Mouse (Mus musculus) hindbrain, embryonic 14.5 days (tissue): ENCODE results near the gene Nrp2. TPM values are rescaled to one million over a fixed set of nuclear protein-coding genes. Genes with fewer than 3 reads are reported as not detected.
A peak's percentile ranks its signal among the peaks of the same experiment; 100 is the strongest.

Source experiments
- ATAC-seq: fragments of 200-750 bp; cut with Nextera tagmentation; 2 replicates; pipeline ENCODE4 v1.8.0; 2017; ENCODE audit warnings: moderate number of reproducible peaks, mild to moderate bottlenecking, moderate TSS enrichment, moderate library complexity; ENCODE audit not compliant: low FRiP score
- DNase-seq: peaks from one replicate; pipeline ENCODE4 v3.0.0-alpha.2; 2015; ENCODE audit warnings: low spot score
- H3K27ac ChIP-seq: fragments of 300-500 bp; sonication (generic); 2 replicates; pipeline ENCODE4 v1.5.1; 2014; ENCODE audit warnings: mild to moderate bottlenecking, moderate library complexity
- H3K27me3 ChIP-seq: fragments of 300-500 bp; sonication (generic); 2 replicates; pipeline ENCODE4 v1.6.1; 2014; ENCODE audit warnings: mild to moderate bottlenecking, low read length, mixed read lengths; ENCODE audit not compliant: control insufficient read depth, insufficient read depth
- H3K36me3 ChIP-seq: fragments of 300-500 bp; sonication (generic); replicated peaks from 2 replicates; pipeline ENCODE4 v1.6.1; 2014; ENCODE audit not compliant: control insufficient read depth, insufficient read depth
- H3K4me1 ChIP-seq: fragments of 300-500 bp; sonication (generic); replicated peaks from 2 replicates; pipeline ENCODE4 v1.6.1; 2014; ENCODE audit warnings: antibody characterized with exemption, low read length, mixed read lengths; ENCODE audit not compliant: control insufficient read depth, insufficient read depth
- H3K4me2 ChIP-seq: fragments of 300-500 bp; sonication (generic); replicated peaks from 2 replicates; pipeline ENCODE4 v1.6.1; 2014; ENCODE audit warnings: mild to moderate bottlenecking, moderate library complexity
- H3K4me3 ChIP-seq: fragments of 300-500 bp; sonication (generic); replicated peaks from 2 replicates; pipeline ENCODE4 v1.5.1; 2014; ENCODE audit warnings: mild to moderate bottlenecking, low read length
- H3K9ac ChIP-seq: fragments of 300-500 bp; sonication (generic); 2 replicates; pipeline ENCODE4 v1.6.1; 2014
- H3K9me3 ChIP-seq: fragments of 300-500 bp; sonication (generic); 2 replicates; pipeline ENCODE4 v1.6.1; 2016; ENCODE audit warnings: low read length; ENCODE audit not compliant: control insufficient read depth
- WGBS: fragments of 180-500 bp; shearing (Covaris S2); extraction: QIAGEN DNeasy Blood & Tissue Kit; methylation state at CpG from one replicate; pipeline ENCODE4 v1.1.7; 2014; 5-methylcytosine and 5-hydroxymethylcytosine counted together
- polyA plus RNA-seq: library from polyadenylated mRNA; unstranded; fragments of >200 nt; fragmentation: Nextera tagmentation; extraction: Ambion mirVana; gene quantifications from 2 replicates; pipeline ENCODE4 v1.2.1, GENCODE M21; 2014

Nrp2 gene
- polyA plus RNA-seq, 1 experiment from 2014 or later, result 34.5 TPM

- Histone ChIP-seq H3K4me1 (no peaks in the 10 kb centered on the region), H3K4me3 (no peak overlapping the region), H3K27me3 (no peaks in the 10 kb centered on the region), H3K4me2 (no peak overlapping the region), H3K9me3 (0 out of 2 replicates have a peak, but pooled peaks cover 7% of the 10 kb centered on the region), H3K36me3 (no peaks in the 10 kb centered on the region), H3K9ac (no peak overlapping the region), H3K27ac (no peak overlapping the region)
- WGBS, result 92% methylated on average over 3 of the region's 3 CpGs
- DNase-seq (no peak), ATAC-seq (no peak)
Observed at GRCm38 (mm10) chr1:62838083-62838482, 135.0 kb downstream of the Nrp2 start.

GRCm38 (mm10) chr1:62838631-62839030 lies 135.5 kb downstream of the Nrp2 start:
- H3K4me1 ChIP-seq, result no peaks in the 10 kb centered on the region
- DNase-seq (no peak), ATAC-seq (no peak)
- H3K4me3 ChIP-seq, result no peak overlapping the region
- H3K4me2 ChIP-seq, result no peak overlapping the region
- no peak overlapping the region for H3K9ac ChIP-seq
- H3K27ac ChIP-seq, result no peak overlapping the region
- H3K36me3 ChIP-seq, result no peaks in the 10 kb centered on the region
- no peaks in the 10 kb centered on the region for H3K27me3 ChIP-seq
- 0 out of 2 replicates have a peak, but pooled peaks cover 7% of the 10 kb centered on the region for H3K9me3 ChIP-seq
- 41% methylated on average over 2 of the region's 2 CpGs for WGBS

GRCm38 (mm10) chr1:62843215-62843614 lies 140.1 kb downstream of the Nrp2 start:
- DNase-seq (no peak), ATAC-seq (no peak)
- H3K27ac ChIP-seq, result no peak overlapping the region
- 95% methylated on average over 4 of the region's 4 CpGs for WGBS
- no peak overlapping the region for H3K9ac ChIP-seq
- H3K4me3 ChIP-seq, result no peak overlapping the region
- H3K36me3 ChIP-seq, result no peaks in the 10 kb centered on the region
- no peaks in the 10 kb centered on the region for H3K9me3 ChIP-seq
- no peak overlapping the region for H3K4me2 ChIP-seq
- no peaks in the 10 kb centered on the region for H3K27me3 ChIP-seq
- no peaks in the 10 kb centered on the region for H3K4me1 ChIP-seq

GRCm38 (mm10) chr1:62850990-62851940 lies 148.2 kb downstream of the Nrp2 start:
- 19% methylated on average over 8 of the region's 8 CpGs for WGBS
- no peak overlapping the region for H3K9ac ChIP-seq
- no peak overlapping the region for H3K4me2 ChIP-seq
- H3K4me3 ChIP-seq, result no peak overlapping the region
- peaks cover 12% of the 10 kb centered on the region for H3K4me1 ChIP-seq
- H3K36me3 ChIP-seq, result no peaks in the 10 kb centered on the region
- H3K27me3 ChIP-seq, result no peaks in the 10 kb centered on the region
- ATAC-seq (no peak), DNase-seq (no peak)
- H3K27ac ChIP-seq, result no peak overlapping the region
- no peaks in the 10 kb centered on the region for H3K9me3 ChIP-seq

- H3K27me3 ChIP-seq, result no peaks in the 10 kb centered on the region
- H3K4me3 ChIP-seq, result no peak overlapping the region
- H3K27ac ChIP-seq, result no peak overlapping the region
- DNase-seq, result no peak
- no peaks in the 10 kb centered on the region for H3K9me3 ChIP-seq
- H3K9ac ChIP-seq, result no peak overlapping the region
- no peaks in the 10 kb centered on the region for H3K36me3 ChIP-seq
- H3K4me2 ChIP-seq, result no peak overlapping the region
- ATAC-seq, result no peak
- 82% methylated on average over 9 of the region's 9 CpGs for WGBS
- H3K4me1 ChIP-seq, result peaks cover 12% of the 10 kb centered on the region
Observed at GRCm38 (mm10) chr1:62853362-62853761, 150.3 kb downstream of the Nrp2 start.

DNA sequence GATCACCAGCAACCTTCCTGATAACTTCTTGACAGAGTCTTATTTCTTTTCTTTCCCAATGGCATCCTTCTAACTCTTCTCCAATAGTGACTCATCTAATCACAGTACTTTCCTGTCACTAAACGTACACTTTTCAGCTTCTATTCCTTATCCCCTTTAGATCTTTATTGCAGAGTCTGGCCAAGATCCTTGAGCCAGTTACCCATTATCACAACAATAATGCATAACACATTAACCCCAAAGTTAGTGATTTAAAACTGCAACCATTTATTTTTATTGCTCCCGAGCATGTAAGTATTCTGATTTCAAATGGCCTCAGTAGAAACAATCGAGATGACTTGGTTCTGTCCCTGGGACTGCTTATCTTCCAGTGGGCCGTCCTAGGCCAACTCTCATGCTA lies 150.9 kb downstream of the Nrp2 start:
- Histone ChIP-seq H3K36me3 (no peaks in the 10 kb centered on the region), H3K27ac (no peak overlapping the region), H3K27me3 (no peaks in the 10 kb centered on the region), H3K4me1 (peaks cover 12% of the 10 kb centered on the region), H3K9me3 (no peaks in the 10 kb centered on the region), H3K4me3 (no peak overlapping the region), H3K9ac (no peak overlapping the region), H3K4me2 (no peak overlapping the region)
- no peak for DNase-seq
- no peak for ATAC-seq
- WGBS, result 94% methylated on average over 4 of the region's 4 CpGs

GRCm38 (mm10) chr1:62859098-62859497 lies 156.0 kb downstream of the Nrp2 start:
- Histone ChIP-seq H3K27ac (no peak overlapping the region), H3K4me1 (no peaks in the 10 kb centered on the region; the same call in 1 of the 2 replicates), H3K4me3 (no peak overlapping the region), H3K9me3 (peaks cover 11% of the 10 kb centered on the region), H3K27me3 (no peaks in the 10 kb centered on the region), H3K4me2 (no peak overlapping the region), H3K9ac (no peak overlapping the region), H3K36me3 (no peaks in the 10 kb centered on the region)
- no peak for ATAC-seq
- 52% methylated on average over 2 of the region's 2 CpGs for WGBS
- DNase-seq, result no peak

DNA sequence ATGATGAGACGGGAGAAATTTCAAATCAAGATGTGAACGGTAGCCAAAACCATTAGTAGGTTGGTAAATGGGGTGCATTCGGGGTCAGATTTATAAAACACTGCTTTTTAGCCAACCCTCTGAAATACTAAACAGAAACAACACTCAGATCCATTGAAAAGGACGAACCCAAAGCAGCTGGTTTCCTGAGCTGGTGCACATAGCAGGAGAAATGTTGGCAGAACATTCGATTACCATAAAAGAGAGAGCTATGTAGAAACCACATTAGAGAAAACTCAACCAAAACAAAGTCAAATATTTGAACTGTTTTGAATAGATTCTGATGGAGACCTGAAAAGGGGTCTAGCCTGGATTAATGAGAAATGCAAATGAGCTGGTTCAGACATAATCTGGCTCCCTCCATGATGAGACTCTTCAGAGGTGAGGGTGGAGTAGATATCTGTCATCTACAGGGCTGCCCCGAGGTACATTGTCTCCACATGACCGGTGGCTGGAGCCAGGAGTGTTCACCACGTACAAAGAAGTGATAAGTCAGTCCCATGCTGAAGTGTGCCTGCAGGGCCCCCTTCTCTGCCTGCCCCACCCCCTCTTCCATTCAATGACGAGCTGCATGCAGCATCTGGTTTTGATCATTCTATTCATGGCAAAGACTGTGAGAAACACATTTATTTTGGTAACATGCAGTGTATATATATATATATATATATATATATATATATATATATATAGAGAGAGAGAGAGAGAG lies 156.6 kb downstream of the Nrp2 start:
- no peak overlapping the region for H3K4me2 ChIP-seq
- H3K27me3 ChIP-seq, result no peaks in the 10 kb centered on the region
- H3K9ac ChIP-seq, result no peak overlapping the region
- no peaks in the 10 kb centered on the region; the same call in 1 of the 2 replicates for H3K4me1 ChIP-seq
- ATAC-seq, result no peak
- H3K9me3 ChIP-seq, result peaks cover 11% of the 10 kb centered on the region
- H3K36me3 ChIP-seq, result no peaks in the 10 kb centered on the region
- no peak for DNase-seq
- no peak overlapping the region for H3K27ac ChIP-seq
- 70% methylated on average over 9 of the region's 9 CpGs for WGBS
- no peak overlapping the region for H3K4me3 ChIP-seq

GRCm38 (mm10) chr1:62860327-62860726 lies 157.2 kb downstream of the Nrp2 start:
- H3K9ac ChIP-seq, result no peak overlapping the region
- no peaks in the 10 kb centered on the region for H3K36me3 ChIP-seq
- H3K4me2 ChIP-seq, result no peak overlapping the region; the same call in 1 of the 2 replicates
- H3K9me3 ChIP-seq, result peaks cover 11% of the 10 kb centered on the region
- no peaks in the 10 kb centered on the region for H3K27me3 ChIP-seq
- ATAC-seq (peak; percentile 27; the same call in 1 of the 2 replicates), DNase-seq (no peak)
- no peak overlapping the region for H3K4me3 ChIP-seq
- 62% methylated on average over 5 of the region's 5 CpGs for WGBS
- H3K27ac ChIP-seq, result no peak overlapping the region
- H3K4me1 ChIP-seq, result no peaks in the 10 kb centered on the region; the same call in 1 of the 2 replicates
